Mouse (Mus musculus): ENCODE data around the gene Etv6. TPM values are rescaled to one million over a fixed set of nuclear protein-coding genes. Genes with fewer than 3 reads are reported as not detected.
"Not testable (repeated sequence)": the region's sequence is repeated elsewhere in the genome, so short reads cannot be mapped to it uniquely, and the experiment has no call there.

Gene Etv6
- 12.1 and 14.6 TPM in 2 replicates for polyA plus RNA-seq (2016; fragmentation: Nextera tagmentation; extraction: Ambion mirVana)

- peak; percentile 77 for DNase-seq (ENCODE audit: low spot score)
- peaks cover 5% of the 10 kb centered on the region; the same call in 1 of the 2 replicates for H3K36me3 ChIP-seq
- under 1% methylated on average over 78 of the region's 78 CpGs for WGBS
- H3K4me3 ChIP-seq, result peak within 1 kb of the TSS; percentile 83
- peak within 1 kb of the TSS; percentile 100 for H3K27ac ChIP-seq
- no peaks in the 10 kb centered on the region for H3K9me3 ChIP-seq
- H3K27me3 ChIP-seq (ENCODE audit: insufficient read depth, poor library complexity, severe bottlenecking), result peaks cover 4% of the 10 kb centered on the region; the same call in 1 of the 2 replicates
- peaks cover 45% of the 10 kb centered on the region for H3K4me1 ChIP-seq (replicated peaks)
Measured at GRCm38 (mm10) chr6:134035490-134036405, at the start of gene Etv6. Gene Etv6, plus strand, starts transcription at chr6:134035700.

- H3K27ac ChIP-seq, result no peak overlapping the region
- WGBS, result 53% methylated on average over 2 of the region's 2 CpGs
- H3K9me3 ChIP-seq, result no peaks in the 10 kb centered on the region
- H3K36me3 ChIP-seq, result no peaks in the 10 kb centered on the region
- no peak overlapping the region for H3K4me3 ChIP-seq
- DNase-seq (ENCODE audit: low spot score), result no peak
- peaks cover 37% of the 10 kb centered on the region for H3K4me1 ChIP-seq (replicated peaks)
- no peaks in the 10 kb centered on the region for H3K27me3 ChIP-seq (ENCODE audit: insufficient read depth, poor library complexity, severe bottlenecking)
Measured at GRCm38 (mm10) chr6:133986161-133986560, 49.3 kb upstream of the Etv6 start.

DNA sequence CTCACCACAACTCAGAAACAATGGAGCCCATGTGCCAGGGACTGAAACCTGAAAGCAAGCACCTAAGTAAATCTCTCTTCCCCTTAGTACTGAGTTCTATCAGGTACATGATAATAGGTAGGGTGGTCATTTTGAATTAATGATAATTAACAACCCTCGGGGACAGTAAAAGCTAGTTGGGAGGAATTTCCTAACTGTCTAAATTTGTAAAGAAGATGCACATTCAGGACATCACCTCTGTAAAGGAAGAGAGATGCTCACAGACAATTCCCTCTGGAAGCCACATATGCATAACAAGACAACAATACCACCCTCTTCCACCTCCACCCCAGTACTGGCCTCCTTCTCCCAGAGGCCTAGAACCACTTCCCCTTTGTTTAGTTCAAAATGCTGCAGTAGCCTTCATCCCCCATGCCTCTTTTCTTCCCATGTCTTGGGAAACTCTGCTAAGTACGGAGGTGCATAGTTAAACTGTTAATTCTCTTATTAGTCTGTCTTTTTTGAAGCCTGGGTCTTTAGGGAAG is 48.4 kb upstream of the Etv6 start:
- 63% methylated on average over 2 of the region's 2 CpGs for WGBS
- no peak overlapping the region for H3K4me3 ChIP-seq
- no peaks in the 10 kb centered on the region for H3K27me3 ChIP-seq (ENCODE audit: insufficient read depth, poor library complexity, severe bottlenecking)
- peaks cover 37% of the 10 kb centered on the region for H3K4me1 ChIP-seq (replicated peaks)
- H3K27ac ChIP-seq, result no peak overlapping the region
- H3K36me3 ChIP-seq, result no peaks in the 10 kb centered on the region
- no peaks in the 10 kb centered on the region for H3K9me3 ChIP-seq
- DNase-seq (ENCODE audit: low spot score), result no peak

DNA sequence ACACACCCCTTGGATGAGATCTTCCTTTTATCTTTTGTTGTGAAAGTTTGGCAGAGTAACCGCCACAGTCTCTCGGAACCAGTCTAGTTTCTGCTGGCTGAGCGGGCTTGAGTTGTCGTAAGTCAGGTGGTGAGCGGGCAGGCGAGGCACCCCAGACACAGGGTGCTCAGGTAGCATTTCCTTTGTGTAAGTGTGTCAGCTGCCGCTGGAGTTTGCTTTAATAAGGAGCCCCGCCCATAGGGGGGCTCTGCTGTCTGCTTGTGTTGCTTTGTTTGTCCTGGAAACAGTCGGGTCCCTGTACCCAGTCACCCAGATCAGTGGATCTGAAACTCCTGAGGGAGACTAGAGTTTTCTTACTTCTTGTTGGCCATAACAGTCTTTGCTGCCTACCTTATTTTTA is 47.5 kb upstream of the Etv6 start:
- Histone ChIP-seq H3K27me3 (ENCODE audit: insufficient read depth, poor library complexity, severe bottlenecking) (no peaks in the 10 kb centered on the region), H3K4me1 (replicated peaks) (peaks cover 37% of the 10 kb centered on the region), H3K4me3 (no peak overlapping the region), H3K36me3 (no peaks in the 10 kb centered on the region), H3K27ac (peak overlapping the region; percentile 35; the same call in 1 of the 2 replicates), H3K9me3 (no peaks in the 10 kb centered on the region)
- 60% methylated on average over 9 of the region's 9 CpGs for WGBS
- no peak for DNase-seq (ENCODE audit: low spot score)

GRCm38 (mm10) chr6:133997461-133997860 is 38.0 kb upstream of the Etv6 start:
- Histone ChIP-seq H3K27ac (no peak overlapping the region), H3K9me3 (no peaks in the 10 kb centered on the region), H3K4me3 (no peak overlapping the region), H3K36me3 (no peaks in the 10 kb centered on the region), H3K27me3 (ENCODE audit: insufficient read depth, poor library complexity, severe bottlenecking) (no peaks in the 10 kb centered on the region), H3K4me1 (replicated peaks) (no peaks in the 10 kb centered on the region)
- DNase-seq (ENCODE audit: low spot score), result no peak
- WGBS, result 87% methylated on average over 2 of the region's 2 CpGs

DNA sequence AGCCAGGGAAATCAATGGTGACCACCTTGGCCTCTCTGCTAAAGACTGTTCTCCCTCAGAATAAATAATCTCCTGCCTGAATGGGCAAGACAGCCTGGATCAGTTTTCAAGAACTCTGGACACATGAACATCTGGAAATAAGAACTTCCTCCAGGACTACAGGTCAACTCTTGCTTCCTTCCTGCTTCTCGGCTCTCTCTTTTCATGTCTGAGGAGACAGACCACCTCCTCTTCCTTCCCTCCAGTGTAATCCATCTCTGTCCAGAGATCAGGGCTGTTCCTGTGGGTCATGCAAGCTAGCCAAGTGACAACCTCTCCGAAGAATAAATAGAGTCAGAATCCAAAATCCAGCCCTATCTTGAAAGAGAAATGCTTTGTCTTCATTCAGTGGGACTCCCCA is 37.6 kb upstream of the Etv6 start:
- Histone ChIP-seq H3K9me3 (no peaks in the 10 kb centered on the region), H3K27me3 (ENCODE audit: insufficient read depth, poor library complexity, severe bottlenecking) (no peaks in the 10 kb centered on the region), H3K4me1 (replicated peaks) (no peaks in the 10 kb centered on the region), H3K27ac (no peak overlapping the region), H3K36me3 (no peaks in the 10 kb centered on the region), H3K4me3 (no peak overlapping the region)
- WGBS, result 71% methylated on average over 2 of the region's 2 CpGs
- DNase-seq (ENCODE audit: low spot score), result no peak

DNA sequence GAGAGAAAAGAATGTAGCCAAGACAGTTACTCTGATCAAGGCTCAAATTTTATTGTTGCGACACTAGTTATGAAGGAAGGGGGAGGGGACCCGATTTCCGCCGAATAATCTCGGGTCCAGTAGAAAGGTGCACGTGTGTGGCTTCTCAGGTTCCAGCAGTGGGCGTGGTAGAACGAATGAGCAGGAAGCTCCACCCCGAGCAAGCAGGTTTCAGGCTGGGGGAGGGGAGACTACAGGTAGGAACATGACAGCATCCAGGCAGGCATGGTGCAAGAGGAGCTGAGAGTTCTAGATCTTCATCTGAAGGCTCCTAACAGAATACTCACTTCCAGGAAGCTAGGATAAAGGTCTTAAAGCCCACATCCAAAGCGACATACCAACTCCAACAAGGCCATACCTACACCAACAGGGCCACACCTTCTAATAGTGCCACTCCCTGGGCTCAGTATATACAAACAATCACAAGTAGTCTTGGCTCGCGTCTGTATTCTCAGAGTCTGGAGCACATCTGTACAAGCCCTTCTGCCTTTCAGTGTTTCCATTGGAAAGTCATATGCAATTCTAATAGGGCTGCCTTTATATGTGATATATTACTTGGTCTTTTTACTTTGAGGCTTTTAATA is 20.9 kb upstream of the Etv6 start:
- not testable (repeated sequence) for H3K27me3 ChIP-seq (ENCODE audit: insufficient read depth, poor library complexity, severe bottlenecking); H3K27ac ChIP-seq
- WGBS, result 58% methylated on average over 7 of the region's 12 CpGs

DNA sequence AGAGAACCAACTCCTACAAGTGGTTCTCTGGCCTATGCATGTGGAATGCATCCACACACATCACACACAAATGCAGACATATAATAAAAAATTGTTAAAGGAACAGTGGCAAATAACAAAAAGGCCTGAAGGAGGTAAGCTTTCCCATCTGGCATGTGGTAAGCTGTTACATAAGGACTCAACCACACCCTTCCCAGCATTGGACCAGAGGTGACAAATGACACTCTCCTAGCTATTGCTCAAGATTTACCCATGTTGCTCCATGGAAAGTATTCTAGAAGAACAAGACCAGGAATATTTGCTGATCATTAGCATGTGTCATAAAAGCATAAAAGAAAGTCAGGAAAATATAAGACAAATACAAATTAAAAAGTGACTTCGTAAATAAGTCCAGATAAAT is 16.7 kb upstream of the Etv6 start:
- no peak overlapping the region for H3K4me3 ChIP-seq
- no peaks in the 10 kb centered on the region for H3K4me1 ChIP-seq (replicated peaks)
- no peak for DNase-seq (ENCODE audit: low spot score)
- no peaks in the 10 kb centered on the region for H3K27me3 ChIP-seq (ENCODE audit: insufficient read depth, poor library complexity, severe bottlenecking)
- no peaks in the 10 kb centered on the region for H3K36me3 ChIP-seq
- no peaks in the 10 kb centered on the region for H3K9me3 ChIP-seq
- H3K27ac ChIP-seq, result no peak overlapping the region
- 95% methylated on average over 1 of the region's 1 CpGs for WGBS

More for the DNA sequence above, 20.9 kb upstream of the Etv6 start:
- not testable (repeated sequence) for H3K9me3 ChIP-seq; H3K4me1 ChIP-seq (replicated peaks); H3K36me3 ChIP-seq; H3K4me3 ChIP-seq; DNase-seq (ENCODE audit: low spot score)

DNA sequence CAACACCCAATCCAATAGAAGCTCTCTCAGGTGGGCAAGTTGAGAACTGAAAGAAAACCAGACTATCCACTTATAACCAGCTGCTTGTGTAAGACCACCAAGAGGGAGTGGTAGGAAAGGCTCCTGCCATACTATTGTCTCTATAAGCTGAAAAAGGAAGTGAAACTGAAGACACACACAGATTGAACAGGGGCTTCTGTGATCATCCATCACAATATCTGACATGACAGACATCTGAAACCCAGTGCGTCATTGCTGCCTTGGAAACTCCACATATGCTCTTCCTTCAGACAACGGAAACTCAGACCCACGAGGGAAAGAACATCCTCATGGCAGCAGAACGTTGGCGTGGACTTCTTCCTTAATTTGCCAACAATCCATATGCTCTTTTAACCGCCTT is 14.7 kb upstream of the Etv6 start:
- no peaks in the 10 kb centered on the region for H3K27me3 ChIP-seq (ENCODE audit: insufficient read depth, poor library complexity, severe bottlenecking)
- no peaks in the 10 kb centered on the region for H3K4me1 ChIP-seq (replicated peaks)
- DNase-seq (ENCODE audit: low spot score), result no peak
- no peaks in the 10 kb centered on the region for H3K9me3 ChIP-seq
- no peak overlapping the region for H3K4me3 ChIP-seq
- no peaks in the 10 kb centered on the region for H3K36me3 ChIP-seq
- 82% methylated on average over 6 of the region's 6 CpGs for WGBS
- H3K27ac ChIP-seq, result no peak overlapping the region

DNA sequence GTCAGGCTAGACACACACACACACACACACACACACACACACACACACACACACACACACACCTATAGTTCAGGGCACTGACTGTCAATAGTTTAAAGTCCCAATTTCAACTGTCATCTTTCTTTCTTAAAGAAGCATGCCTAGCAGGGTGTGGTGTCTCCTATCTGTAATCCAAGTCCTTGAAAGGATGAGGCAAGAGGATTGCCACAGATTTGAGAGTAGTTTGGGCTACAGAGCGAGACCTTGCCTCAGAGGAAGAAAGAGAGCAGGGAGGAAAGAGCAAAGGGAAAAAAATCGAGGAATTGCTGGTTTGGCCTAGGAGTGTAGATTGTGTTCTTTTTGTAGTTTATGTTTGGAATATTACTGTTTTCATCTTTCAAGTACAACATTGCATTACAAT is 9.2 kb upstream of the Etv6 start:
- Histone ChIP-seq H3K27ac (no peak overlapping the region), H3K9me3 (peaks cover 8% of the 10 kb centered on the region; the same call in 1 of the 2 replicates), H3K4me3 (no peak overlapping the region), H3K4me1 (replicated peaks) (no peaks in the 10 kb centered on the region), H3K27me3 (ENCODE audit: insufficient read depth, poor library complexity, severe bottlenecking) (no peaks in the 10 kb centered on the region), H3K36me3 (no peaks in the 10 kb centered on the region)
- 86% methylated on average over 2 of the region's 2 CpGs for WGBS
- DNase-seq (ENCODE audit: low spot score), result no peak

DNA sequence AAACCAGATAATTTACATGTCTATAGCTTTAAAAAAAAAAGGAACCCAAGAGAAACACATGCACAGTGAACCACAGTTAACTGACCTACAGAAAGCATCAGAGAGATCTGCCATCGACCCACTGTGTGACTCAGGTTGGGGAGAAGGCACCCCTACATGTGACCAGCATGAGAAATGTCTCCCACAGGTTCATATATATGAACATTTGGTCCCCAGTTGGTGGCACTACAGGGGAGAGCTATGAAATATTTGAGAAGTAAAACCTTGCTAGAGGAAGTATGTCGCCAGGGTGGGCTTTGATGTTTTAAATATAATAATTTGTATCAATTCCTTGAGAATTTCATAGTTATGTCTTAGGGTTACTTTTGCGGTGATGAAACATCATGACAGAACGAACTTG is 8.5 kb upstream of the Etv6 start:
- Histone ChIP-seq H3K27me3 (ENCODE audit: insufficient read depth, poor library complexity, severe bottlenecking) (no peaks in the 10 kb centered on the region), H3K27ac (no peak overlapping the region), H3K9me3 (peaks cover 8% of the 10 kb centered on the region; the same call in 1 of the 2 replicates), H3K36me3 (no peaks in the 10 kb centered on the region), H3K4me1 (replicated peaks) (no peaks in the 10 kb centered on the region), H3K4me3 (no peak overlapping the region)
- 94% methylated on average over 4 of the region's 4 CpGs for WGBS
- no peak for DNase-seq (ENCODE audit: low spot score)

GRCm38 (mm10) chr6:134032451-134032850 is 3.0 kb upstream of the Etv6 start:
- Histone ChIP-seq H3K27me3 (ENCODE audit: insufficient read depth, poor library complexity, severe bottlenecking) (peaks cover 4% of the 10 kb centered on the region; the same call in 1 of the 2 replicates), H3K4me3 (no peak overlapping the region), H3K9me3 (peaks cover 8% of the 10 kb centered on the region; the same call in 1 of the 2 replicates), H3K4me1 (replicated peaks) (peaks cover 17% of the 10 kb centered on the region), H3K27ac (no peak overlapping the region), H3K36me3 (no peaks in the 10 kb centered on the region)
- WGBS, result 23% methylated on average over 7 of the region's 7 CpGs
- DNase-seq (ENCODE audit: low spot score), result no peak

DNA sequence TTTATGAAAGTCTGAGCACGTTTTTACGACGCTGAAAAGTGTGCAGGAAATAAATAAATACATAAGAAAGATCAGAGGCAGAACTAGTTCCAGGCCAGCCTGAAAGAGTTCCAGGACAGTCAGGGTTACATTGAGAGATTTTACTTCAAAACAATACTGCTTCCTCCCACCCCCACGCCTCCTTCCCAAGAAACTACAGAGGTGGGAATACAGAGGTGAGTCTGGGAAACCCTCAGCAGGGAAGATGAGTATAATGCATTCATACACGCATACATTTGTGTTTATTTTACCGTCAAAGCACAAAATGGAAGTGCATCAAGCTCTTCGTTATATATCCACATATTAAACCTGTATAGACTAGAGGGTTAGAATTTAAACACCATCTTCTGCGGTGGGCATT is 1.1 kb upstream of the Etv6 start:
- no peak for DNase-seq (ENCODE audit: low spot score)

More for the DNA sequence above, 1.1 kb upstream of the Etv6 start:
- no peaks in the 10 kb centered on the region for H3K9me3 ChIP-seq
- H3K4me3 ChIP-seq, result peak overlapping the region; percentile 83
- peaks cover 37% of the 10 kb centered on the region for H3K4me1 ChIP-seq (replicated peaks)
- peak overlapping the region; percentile 100 for H3K27ac ChIP-seq
- peaks cover 3% of the 10 kb centered on the region; the same call in 1 of the 2 replicates for H3K36me3 ChIP-seq
- H3K27me3 ChIP-seq (ENCODE audit: insufficient read depth, poor library complexity, severe bottlenecking), result peaks cover 4% of the 10 kb centered on the region; the same call in 1 of the 2 replicates
- 2% methylated on average over 8 of the region's 8 CpGs for WGBS
